ENCODE assay signal across 15 mouse cellular contexts in genomic region chr1:5326311-5326710, GRCm38 (mm10).
"Had no signal": no experiment of that assay in that cellular context is flagged by ENCODE, and none has a peak within 500 bp of the region (broad histone marks: within the 10 kb centered on the region; RNA-seq: fewer than 3 reads in every experiment).

No protein-coding gene starts in this region.

- H3K9me3 ChIP-seq: lung, embryonic 15.5 days; midbrain, embryonic 13.5 days had no signal

- ATAC-seq: midbrain, embryonic 13.5 days had no signal

- H3K4me3 ChIP-seq: left cerebral cortex, adult 2 months; lung, embryonic 15.5 days; megakaryocyte, embryonic 14.5 days; midbrain, embryonic 10.5 days; midbrain, embryonic 13.5 days had no signal

- H3K9ac ChIP-seq: liver, embryonic 14.5 days; lung, embryonic 15.5 days; midbrain, embryonic 13.5 days had no signal

- H3K27ac ChIP-seq: kidney, postnatal 0 days; left cerebral cortex, adult 2 months; liver, embryonic 14.5 days; lung, embryonic 15.5 days; midbrain, embryonic 10.5 days; midbrain, embryonic 13.5 days had no signal

- H3K36me3 ChIP-seq: lung, embryonic 15.5 days; midbrain, embryonic 10.5 days; midbrain, embryonic 13.5 days had no signal

- H3K27me3 ChIP-seq: lung, embryonic 15.5 days; megakaryocyte, embryonic 14.5 days; midbrain, embryonic 13.5 days had no signal

- DNase-seq: kidney, postnatal 25 days; layer of hippocampus, postnatal 36 days; lung, adult 18-20 months; lung, postnatal 10 days; lung, postnatal 36 days; thymus, adult 18-20 months; thymus, postnatal 4 days had no signal

- H3K4me1 ChIP-seq: lung, embryonic 15.5 days; megakaryocyte, embryonic 14.5 days; midbrain, embryonic 10.5 days; midbrain, embryonic 13.5 days had no signal

- H3K4me2 ChIP-seq: liver, embryonic 11.5 days; lung, embryonic 15.5 days; midbrain, embryonic 13.5 days had no signal
